Mouse (Mus musculus) bone marrow macrophage, adult 2 months (primary cell): ENCODE results near the gene Hrh2. TPM values are rescaled to one million over a fixed set of nuclear protein-coding genes. Genes with fewer than 3 reads are reported as not detected.

Experiments
- H3K27ac ChIP-seq: 2 replicates; pipeline ENCODE4 v1.5.1; 2012; ENCODE audit warnings: low read depth, low read length; ENCODE audit not compliant: insufficient read depth
- H3K4me1 ChIP-seq: 2 replicates; pipeline ENCODE4 v1.6.1; 2012; ENCODE audit warnings: low read length; ENCODE audit not compliant: control insufficient read depth, insufficient read depth
- H3K4me3 ChIP-seq: 2 replicates; pipeline ENCODE4 v1.5.1; 2012; ENCODE audit warnings: mild to moderate bottlenecking, low read length, moderate library complexity; ENCODE audit not compliant: insufficient read depth
- CTCF ChIP-seq: IDR thresholded peaks from 2 replicates; pipeline ENCODE4 v1.5.1; 2012; ENCODE audit warnings: low read depth, mild to moderate bottlenecking, low read length, moderate library complexity
- POLR2A ChIP-seq: IDR thresholded peaks from 2 replicates; pipeline ENCODE4 v1.6.1; 2012; ENCODE audit warnings: mild to moderate bottlenecking, low read depth, low read length, borderline replicate concordance
- polyA plus RNA-seq: library from polyadenylated mRNA; stranded (reverse); fragments of >200 nt; gene quantifications from 2 replicates; pipeline ENCODE4 v1.2.4, GENCODE M21; 2012; ENCODE audit not compliant: missing spikeins, insufficient read depth, insufficient read length

Hrh2 gene
- polyA plus RNA-seq, 1 experiment, result 0.46 TPM

- Histone ChIP-seq H3K4me3 (no peak overlapping the region), H3K27ac (no peak overlapping the region), H3K4me1 (no peaks in the 10 kb centered on the region)
- TF ChIP-seq POLR2A (no peak), CTCF (no peak)
Observed at GRCm38 (mm10) chr13:54191181-54191580, 748 bp upstream of the Hrh2 start.

- Histone ChIP-seq H3K4me1 (no peaks in the 10 kb centered on the region), H3K4me3 (no peak overlapping the region), H3K27ac (no peak overlapping the region)
- no peak for TF ChIP-seq CTCF
- TF ChIP-seq POLR2A, result no peak
Observed at GRCm38 (mm10) chr13:54193580-54193979, 1.7 kb downstream of the Hrh2 start.

- Histone ChIP-seq H3K4me1 (no peaks in the 10 kb centered on the region), H3K4me3 (no peak overlapping the region), H3K27ac (no peak overlapping the region)
- TF ChIP-seq CTCF, result no peak
- no peak for TF ChIP-seq POLR2A
Observed at GRCm38 (mm10) chr13:54199000-54199399, 7.1 kb downstream of the Hrh2 start.

GRCm38 (mm10) chr13:54202458-54202857 is 10.5 kb downstream of the Hrh2 start:
- H3K4me1 ChIP-seq, result peaks cover 26% of the 10 kb centered on the region
- no peak overlapping the region for H3K4me3 ChIP-seq
- TF ChIP-seq CTCF (no peak), POLR2A (no peak)

GRCm38 (mm10) chr13:54203419-54203818 is 11.5 kb downstream of the Hrh2 start:
- H3K27ac ChIP-seq, result no peak overlapping the region
- TF ChIP-seq POLR2A, result no peak
- TF ChIP-seq CTCF, result no peak
- H3K4me3 ChIP-seq, result no peak overlapping the region

More at GRCm38 (mm10) chr13:54202458-54202857, 10.5 kb downstream of the Hrh2 start:
- no peak overlapping the region for H3K27ac ChIP-seq

GRCm38 (mm10) chr13:54205195-54205594 is 13.3 kb downstream of the Hrh2 start:
- TF ChIP-seq POLR2A (no peak), CTCF (no peak)
- Histone ChIP-seq H3K27ac (no peak overlapping the region), H3K4me3 (no peak overlapping the region), H3K4me1 (peaks cover 32% of the 10 kb centered on the region)

More at GRCm38 (mm10) chr13:54203419-54203818, 11.5 kb downstream of the Hrh2 start:
- H3K4me1 ChIP-seq, result peaks cover 26% of the 10 kb centered on the region

- TF ChIP-seq CTCF (no peak), POLR2A (no peak)
- Histone ChIP-seq H3K4me1 (peaks cover 32% of the 10 kb centered on the region), H3K4me3 (no peak overlapping the region), H3K27ac (no peak overlapping the region)
Observed at GRCm38 (mm10) chr13:54206140-54206753, 14.3 kb downstream of the Hrh2 start.

- Histone ChIP-seq H3K4me3 (peak overlapping the region; percentile 40), H3K27ac (no peak overlapping the region), H3K4me1 (peaks cover 32% of the 10 kb centered on the region)
- no peak for TF ChIP-seq CTCF
- no peak for TF ChIP-seq POLR2A
Observed at GRCm38 (mm10) chr13:54209476-54210253, 17.7 kb downstream of the Hrh2 start.

GRCm38 (mm10) chr13:54211528-54212488 is 19.9 kb downstream of the Hrh2 start:
- TF ChIP-seq POLR2A (no peak), CTCF (no peak)
- Histone ChIP-seq H3K4me3 (no peak overlapping the region), H3K27ac (no peak overlapping the region), H3K4me1 (peaks cover 15% of the 10 kb centered on the region)
